Mouse (Mus musculus) limb, embryonic 13.5 days (tissue): ENCODE data around the gene Tmem101. TPM values are rescaled to one million over a fixed set of nuclear protein-coding genes. Genes with fewer than 3 reads are reported as not detected.
"Not testable (repeated sequence)": the region's sequence is repeated elsewhere in the genome, so short reads cannot be mapped to it uniquely, and the experiment has no call there.

Source experiments
- ATAC-seq: fragments of 200-750 bp; cut with Nextera tagmentation; 2 replicates; pipeline ENCODE4 v1.8.0; 2017; ENCODE audit warnings: low read depth, moderate number of reproducible peaks, moderate TSS enrichment; ENCODE audit not compliant: low FRiP score
- H3K27ac ChIP-seq: fragments of 300-500 bp; sonication (generic); 2 replicates; pipeline ENCODE4 v1.5.1; 2015; ENCODE audit warnings: inconsistent platforms, mild to moderate bottlenecking, moderate library complexity
- H3K27me3 ChIP-seq: fragments of 300-500 bp; sonication (generic); 2 replicates; pipeline ENCODE4 v1.6.1; 2015; ENCODE audit warnings: mild to moderate bottlenecking, inconsistent platforms
- H3K36me3 ChIP-seq: fragments of 300-500 bp; sonication (generic); 2 replicates; pipeline ENCODE4 v1.6.1; 2015; ENCODE audit warnings: inconsistent platforms, mild to moderate bottlenecking, moderate library complexity
- H3K4me1 ChIP-seq: fragments of 300-500 bp; sonication (generic); 2 replicates; pipeline ENCODE4 v1.6.1; 2015; ENCODE audit warnings: inconsistent platforms
- H3K4me2 ChIP-seq: fragments of 300-500 bp; sonication (generic); replicated peaks from 2 replicates; pipeline ENCODE4 v1.6.1; 2015; ENCODE audit warnings: inconsistent platforms, mild to moderate bottlenecking, moderate library complexity
- H3K4me3 ChIP-seq: fragments of 300-500 bp; sonication (generic); 2 replicates; pipeline ENCODE4 v1.5.1; 2015; ENCODE audit warnings: moderate library complexity, mild to moderate bottlenecking, inconsistent platforms
- H3K9ac ChIP-seq: fragments of 300-500 bp; sonication (generic); 2 replicates; pipeline ENCODE4 v1.6.1; 2015; ENCODE audit warnings: mild to moderate bottlenecking, inconsistent platforms
- H3K9me3 ChIP-seq: fragments of 300-500 bp; sonication (generic); 2 replicates; pipeline ENCODE4 v1.6.1; 2016; ENCODE audit warnings: inconsistent platforms
- WGBS: fragments of 180-500 bp; shearing (Covaris S2); methylation state at CpG from one replicate; pipeline ENCODE4 v1.1.7; 2015; 5-methylcytosine and 5-hydroxymethylcytosine counted together
- polyA plus RNA-seq: library from polyadenylated mRNA; unstranded; fragments of >200 nt; fragmentation: Nextera tagmentation; extraction: Ambion mirVana; gene quantifications from 2 replicates; pipeline ENCODE4 v1.2.1, GENCODE M21; 2015

Gene Tmem101
- polyA plus RNA-seq, 1 experiment from 2014 or later: 46.1 TPM

DNA sequence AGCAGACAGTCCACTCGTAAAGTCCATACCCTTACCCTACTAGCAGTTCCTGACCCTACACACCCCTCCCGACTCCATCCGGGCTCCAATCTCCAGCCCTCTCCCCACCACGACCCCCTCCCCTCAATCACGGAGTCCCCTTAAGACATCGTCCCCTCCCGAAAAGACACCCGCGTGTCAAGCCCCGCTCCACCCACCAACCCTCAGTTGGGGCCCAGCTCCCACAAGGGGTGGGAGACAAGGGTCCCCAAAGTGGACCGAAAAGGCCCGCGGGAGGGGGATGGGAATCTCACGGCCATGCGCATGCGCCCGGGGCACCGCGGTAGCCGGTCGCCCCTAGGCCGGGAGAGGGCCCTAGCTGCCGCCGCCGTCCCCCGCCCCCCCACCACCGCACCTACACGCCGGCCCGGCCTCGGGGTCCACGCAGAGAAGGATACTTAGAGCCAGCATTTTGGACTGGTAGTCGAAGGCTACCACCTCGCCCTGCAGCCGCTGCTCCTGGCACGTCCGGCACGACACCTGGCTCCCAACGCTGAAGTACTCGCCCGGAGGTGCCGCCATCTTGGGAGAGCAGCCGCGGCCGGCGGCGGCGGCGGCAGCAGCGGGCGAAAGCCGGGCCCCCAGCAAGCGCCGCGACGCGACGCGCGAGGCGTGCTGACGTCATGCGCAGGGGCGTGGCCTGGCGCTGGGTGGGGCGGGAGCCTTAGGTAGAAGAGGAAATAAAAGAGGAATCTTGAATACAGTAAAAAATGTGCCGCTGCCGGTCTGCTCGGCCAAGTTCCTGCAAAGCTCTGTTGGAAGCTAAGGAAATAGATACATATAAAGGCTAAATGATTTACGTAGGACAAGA is 28.7 kb upstream of the Tmem101 start, which contains the start of gene Lsm12:
TSS of gene Lsm12 (minus strand) at position 651 of the 850 bp plus-strand sequence.
- ATAC-seq: peak; percentile 85
- WGBS: under 1% methylated on average over 70 of the region's 70 CpGs
- peaks cover 28% of the 10 kb centered on the region for H3K36me3 ChIP-seq

DNA sequence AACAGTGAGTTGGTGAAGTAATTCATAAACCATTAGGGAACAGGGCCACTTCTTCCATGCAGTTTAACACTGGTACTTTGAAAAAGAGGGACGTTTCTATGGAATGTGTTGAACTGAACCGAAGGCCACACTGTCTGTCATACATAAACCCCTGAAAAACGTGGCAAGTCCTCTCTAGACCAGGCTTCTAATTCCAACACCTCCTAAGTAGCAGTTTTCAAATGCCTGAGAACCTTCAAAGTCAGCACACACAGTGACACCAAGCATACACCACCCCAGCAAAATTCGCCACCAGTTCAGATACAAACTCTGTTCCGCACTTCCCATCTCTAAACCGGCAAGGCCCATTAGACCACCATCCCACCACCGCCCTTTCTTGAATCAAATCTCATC is 28.0 kb upstream of the Tmem101 start:
- 3% methylated on average over 7 of the region's 7 CpGs for WGBS
- Histone ChIP-seq H3K36me3 (peaks cover 34% of the 10 kb centered on the region), H3K4me2 (peak overlapping the region; percentile 76), H3K4me3 (peak overlapping the region; percentile 92), H3K9me3 (no peaks in the 10 kb centered on the region), H3K27me3 (no peaks in the 10 kb centered on the region), H3K27ac (peak overlapping the region; percentile 93), H3K4me1 (peaks cover 25% of the 10 kb centered on the region), H3K9ac (peak overlapping the region; percentile 91)
- no peak for ATAC-seq

More for the DNA sequence above, 28.7 kb upstream of the Tmem101 start, which contains the start of gene Lsm12:
- H3K4me1 ChIP-seq: peaks cover 23% of the 10 kb centered on the region
- H3K27me3 ChIP-seq: no peaks in the 10 kb centered on the region
- H3K4me3 ChIP-seq: peak within 1 kb of the TSS; percentile 92
- H3K27ac ChIP-seq: peak within 1 kb of the TSS; percentile 93
- peak within 1 kb of the TSS; percentile 76 for H3K4me2 ChIP-seq
- H3K9me3 ChIP-seq: no peaks in the 10 kb centered on the region
- peak within 1 kb of the TSS; percentile 91 for H3K9ac ChIP-seq

DNA sequence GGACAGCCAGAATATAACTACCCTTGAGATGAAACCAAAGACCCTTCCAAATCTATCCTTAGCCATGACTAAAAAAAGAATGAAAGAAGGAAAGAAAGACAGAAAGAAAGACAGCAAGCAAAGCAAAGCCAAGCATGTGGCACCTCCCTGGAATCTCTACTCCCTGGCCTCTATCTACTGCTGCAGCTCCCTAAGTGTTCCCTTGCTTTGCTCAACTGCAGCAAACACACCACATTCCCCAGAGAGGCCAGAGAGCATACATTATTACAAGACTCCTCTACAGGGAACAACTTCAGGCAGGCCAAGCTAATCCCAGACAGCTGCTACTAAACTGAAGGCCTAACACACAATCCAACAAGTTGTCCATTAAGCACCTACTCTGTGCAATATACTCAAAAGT is 23.6 kb upstream of the Tmem101 start:
- Histone ChIP-seq H3K27ac (no peak overlapping the region), H3K36me3 (peaks cover 70% of the 10 kb centered on the region)

DNA sequence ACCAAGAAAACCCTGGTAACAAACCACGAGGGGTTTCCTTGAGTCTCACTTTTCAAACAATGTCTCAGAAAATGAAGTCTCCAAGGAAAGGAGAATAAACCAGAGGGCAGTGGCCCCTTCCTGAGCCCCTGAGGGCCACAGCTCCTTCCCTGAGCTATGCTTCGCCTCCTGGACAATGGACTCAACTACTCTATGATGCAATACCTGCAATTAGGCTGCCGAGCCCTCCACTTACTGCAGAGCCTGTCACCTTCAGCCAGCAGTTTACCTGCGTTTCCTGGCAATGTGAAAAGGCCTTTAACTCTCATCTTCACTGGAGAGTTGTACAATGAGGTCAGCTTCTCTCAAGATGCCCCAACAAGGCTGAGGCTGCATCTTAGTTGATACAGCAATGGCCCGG is 12.5 kb upstream of the Tmem101 start:
- H3K36me3 ChIP-seq: peaks cover 70% of the 10 kb centered on the region
- H3K9ac ChIP-seq: no peak overlapping the region
- H3K27me3 ChIP-seq: no peaks in the 10 kb centered on the region
- 92% methylated on average over 5 of the region's 5 CpGs for WGBS
- no peak overlapping the region for H3K27ac ChIP-seq
- H3K4me1 ChIP-seq: no peaks in the 10 kb centered on the region
- H3K4me2 ChIP-seq: no peak overlapping the region
- no peak for ATAC-seq
- no peak overlapping the region for H3K4me3 ChIP-seq
- no peaks in the 10 kb centered on the region for H3K9me3 ChIP-seq

More for the DNA sequence above, 23.6 kb upstream of the Tmem101 start:
- no peak overlapping the region for H3K4me3 ChIP-seq
- no peaks in the 10 kb centered on the region for H3K9me3 ChIP-seq
- no peaks in the 10 kb centered on the region for H3K27me3 ChIP-seq
- ATAC-seq: no peak
- no peak overlapping the region for H3K4me2 ChIP-seq
- H3K9ac ChIP-seq: no peak overlapping the region
- peaks cover 23% of the 10 kb centered on the region for H3K4me1 ChIP-seq

DNA sequence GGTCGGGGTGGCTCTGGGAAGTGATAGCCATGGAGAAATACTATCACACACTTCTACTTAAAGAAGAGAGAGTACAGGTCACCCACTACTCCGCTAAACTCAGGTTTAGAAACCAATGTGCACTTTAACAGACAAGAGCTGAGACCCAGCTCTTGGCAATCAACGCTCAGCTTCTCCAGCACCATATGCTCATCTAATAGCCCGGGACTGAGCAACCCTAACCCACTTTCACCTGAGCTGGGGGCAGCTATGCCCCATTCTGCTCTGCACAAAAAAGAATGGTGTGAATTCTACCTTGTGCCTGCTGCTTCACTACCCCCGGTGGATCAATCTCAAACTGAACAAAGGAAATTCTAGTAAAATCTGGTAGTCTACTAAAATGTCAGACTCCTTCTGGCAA is 11.3 kb upstream of the Tmem101 start:
- ATAC-seq: no peak
- no peaks in the 10 kb centered on the region for H3K4me1 ChIP-seq
- WGBS: 87% methylated on average over 5 of the region's 5 CpGs
- no peak overlapping the region for H3K4me2 ChIP-seq
- no peaks in the 10 kb centered on the region for H3K9me3 ChIP-seq
- no peak overlapping the region for H3K4me3 ChIP-seq
- no peaks in the 10 kb centered on the region for H3K27me3 ChIP-seq
- H3K9ac ChIP-seq: no peak overlapping the region
- peaks cover 78% of the 10 kb centered on the region for H3K36me3 ChIP-seq
- H3K27ac ChIP-seq: no peak overlapping the region

DNA sequence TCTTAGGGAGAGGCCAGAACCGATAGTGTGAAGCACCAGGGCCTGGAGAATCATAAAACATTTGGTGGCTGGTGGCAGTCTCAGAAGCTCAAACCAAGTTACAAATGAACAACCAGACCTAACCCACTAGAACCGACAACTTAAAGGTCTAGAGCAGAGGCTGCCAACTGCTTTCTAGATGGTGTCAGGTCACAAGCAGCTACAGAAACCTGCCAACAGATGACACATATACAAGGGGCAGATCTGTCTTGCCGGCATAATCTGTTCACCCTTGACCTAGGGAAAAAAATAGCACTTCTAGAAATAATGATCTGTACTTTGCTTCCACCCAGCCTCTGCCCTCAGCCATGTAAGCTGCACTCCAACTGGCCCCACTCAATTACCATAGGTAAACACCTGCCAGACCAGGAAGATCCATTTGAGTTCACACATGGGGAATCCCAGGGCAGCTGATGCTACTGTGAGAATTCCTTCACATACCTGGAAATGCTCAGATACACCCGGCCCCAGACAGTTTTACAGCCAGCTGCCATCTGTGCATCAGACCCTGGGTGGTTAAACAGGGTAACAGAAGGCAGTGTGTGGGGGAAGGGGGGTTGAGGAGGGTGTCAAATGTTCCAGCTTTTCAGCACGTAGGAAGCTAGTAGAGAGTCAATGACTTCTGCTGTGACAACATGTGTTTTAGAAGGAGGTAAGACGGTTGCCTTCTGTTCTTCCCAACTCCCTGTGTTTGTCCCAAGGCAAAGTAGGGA is 9.9 kb upstream of the Tmem101 start:
- no peak overlapping the region for H3K27ac ChIP-seq
- H3K36me3 ChIP-seq: peaks cover 90% of the 10 kb centered on the region
- WGBS: 21% methylated on average over 6 of the region's 6 CpGs
- no peak for ATAC-seq
- H3K4me3 ChIP-seq: no peak overlapping the region
- no peaks in the 10 kb centered on the region for H3K27me3 ChIP-seq
- no peaks in the 10 kb centered on the region for H3K4me1 ChIP-seq
- H3K9ac ChIP-seq: no peak overlapping the region
- no peaks in the 10 kb centered on the region for H3K9me3 ChIP-seq
- no peak overlapping the region for H3K4me2 ChIP-seq

DNA sequence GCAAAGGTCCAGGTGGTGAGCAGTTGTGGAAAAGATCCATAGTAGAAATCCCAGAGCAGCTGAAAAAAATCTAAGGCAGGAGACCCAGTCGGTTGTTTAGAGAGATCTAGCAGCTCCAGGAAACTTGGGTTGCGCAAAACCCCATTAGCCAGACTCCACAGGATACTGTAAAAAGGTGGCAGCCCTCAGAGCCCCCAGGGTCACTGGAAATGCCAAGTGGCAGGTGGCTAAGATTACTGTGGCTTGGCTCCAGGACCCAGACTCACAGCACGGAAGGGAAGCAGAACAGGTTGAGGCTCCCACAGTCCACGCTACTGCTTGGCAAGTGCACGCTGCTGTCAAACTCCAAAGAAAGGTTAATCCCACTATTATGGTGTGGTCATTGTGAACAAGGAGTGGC is 3.6 kb upstream of the Tmem101 start:
- Histone ChIP-seq H3K4me1 (peaks cover 8% of the 10 kb centered on the region), H3K9me3 (no peaks in the 10 kb centered on the region), H3K36me3 (peaks cover 39% of the 10 kb centered on the region), H3K27me3 (no peaks in the 10 kb centered on the region), H3K4me3 (no peak overlapping the region), H3K27ac (no peak overlapping the region), H3K4me2 (no peak overlapping the region), H3K9ac (no peak overlapping the region)
- WGBS: 75% methylated on average over 5 of the region's 5 CpGs
- no peak for ATAC-seq

DNA sequence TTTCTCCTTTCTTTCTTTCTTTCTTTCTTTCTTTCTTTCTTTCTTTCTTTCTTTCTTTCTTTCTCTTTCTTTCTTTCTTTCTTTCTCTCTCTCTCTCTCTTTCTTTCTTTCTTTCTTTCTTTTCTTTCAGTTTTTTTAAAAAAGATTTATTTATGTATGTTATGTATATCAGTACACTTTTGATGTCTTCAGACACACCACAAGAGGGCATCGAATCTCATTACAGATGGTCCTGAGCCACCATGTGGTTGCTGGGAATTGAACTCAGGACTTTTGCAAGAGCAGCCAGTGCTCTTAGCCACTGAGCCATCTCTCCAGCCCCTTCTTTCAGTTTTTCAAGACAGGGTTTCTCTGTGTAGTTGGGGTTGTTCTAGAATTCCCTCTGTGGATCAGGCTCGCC is 1.8 kb upstream of the Tmem101 start:
- H3K27ac ChIP-seq: not testable (repeated sequence)

DNA sequence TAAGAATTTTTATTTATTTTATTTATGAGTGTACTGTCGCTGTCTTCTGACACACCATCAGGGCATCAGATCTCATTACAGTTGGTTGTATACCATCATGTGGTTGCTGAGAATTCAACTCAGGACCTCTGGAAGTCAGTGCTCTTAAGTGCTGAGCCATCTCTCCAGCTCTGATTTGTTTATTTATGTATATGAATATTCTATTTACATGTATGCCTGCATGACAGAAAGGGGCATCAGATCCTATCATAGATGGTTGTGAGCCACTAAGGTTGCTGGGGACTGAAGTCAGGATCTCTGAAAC is 534 bp upstream of the Tmem101 start:
- WGBS: 7% methylated on average over 1 of the region's 1 CpGs
- Histone ChIP-seq H3K27me3 (no peaks in the 10 kb centered on the region), H3K4me2 (peak overlapping the region; percentile 86), H3K27ac (no peak overlapping the region), H3K4me3 (peak overlapping the region; percentile 67; the same call in 1 of the 2 replicates), H3K36me3 (peaks cover 45% of the 10 kb centered on the region), H3K9ac (no peak overlapping the region), H3K4me1 (peaks cover 8% of the 10 kb centered on the region), H3K9me3 (no peaks in the 10 kb centered on the region)
- no peak for ATAC-seq

More for the DNA sequence above, 1.8 kb upstream of the Tmem101 start:
- H3K36me3 ChIP-seq: peaks cover 43% of the 10 kb centered on the region
- not testable (repeated sequence) for H3K9ac ChIP-seq, H3K27me3 ChIP-seq, H3K4me2 ChIP-seq, H3K9me3 ChIP-seq, H3K4me1 ChIP-seq, ATAC-seq, H3K4me3 ChIP-seq
- 82% methylated on average over 2 of the region's 2 CpGs for WGBS

DNA sequence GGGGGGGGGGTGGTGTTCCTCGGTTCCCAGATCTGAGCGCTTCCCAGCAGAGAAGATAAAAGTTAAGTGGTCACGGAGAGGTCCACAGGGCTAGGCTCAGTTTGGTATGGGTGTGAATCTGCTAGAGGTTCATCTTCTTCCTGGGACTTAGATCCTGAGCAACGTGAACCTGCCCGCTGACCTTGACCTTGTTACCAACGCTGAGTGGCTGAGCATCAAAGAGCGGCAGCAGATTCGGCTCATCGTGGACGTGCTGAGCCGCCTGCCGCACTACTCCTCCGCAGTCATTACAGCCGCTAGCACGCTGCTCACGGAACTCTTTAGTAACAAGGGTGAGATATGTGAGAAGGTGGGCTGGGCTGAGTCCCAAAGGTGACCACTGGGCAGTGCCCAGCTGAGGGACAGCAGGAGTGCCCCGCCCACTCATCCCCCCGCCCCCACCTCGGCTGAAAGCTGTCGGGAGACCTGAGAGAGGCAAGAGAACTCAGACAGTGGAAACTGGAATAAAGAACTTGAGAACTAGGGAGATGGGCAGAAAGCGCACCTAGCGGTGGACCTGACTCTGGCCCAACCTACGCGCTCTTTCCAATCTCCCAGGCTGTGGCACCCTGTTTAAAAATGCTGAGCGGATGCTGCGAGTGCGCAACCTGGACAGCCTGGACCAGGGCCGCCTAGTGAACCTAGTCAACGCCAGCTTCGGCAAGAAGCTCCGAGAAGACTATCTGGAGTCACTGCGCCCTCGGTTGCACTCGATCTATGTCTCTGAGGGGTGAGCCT is 8.8 kb downstream of the Tmem101 start:
- ATAC-seq: no peak
- Histone ChIP-seq H3K9ac (0 out of 2 replicates have a peak overlapping the region, but pooled peaks have one; percentile 48), H3K9me3 (no peaks in the 10 kb centered on the region), H3K4me3 (peak overlapping the region; percentile 26), H3K4me2 (peak overlapping the region; percentile 47), H3K27me3 (peaks cover 77% of the 10 kb centered on the region), H3K4me1 (peaks cover 26% of the 10 kb centered on the region), H3K36me3 (peaks cover 6% of the 10 kb centered on the region), H3K27ac (no peak overlapping the region)
- 13% methylated on average over 34 of the region's 34 CpGs for WGBS

DNA sequence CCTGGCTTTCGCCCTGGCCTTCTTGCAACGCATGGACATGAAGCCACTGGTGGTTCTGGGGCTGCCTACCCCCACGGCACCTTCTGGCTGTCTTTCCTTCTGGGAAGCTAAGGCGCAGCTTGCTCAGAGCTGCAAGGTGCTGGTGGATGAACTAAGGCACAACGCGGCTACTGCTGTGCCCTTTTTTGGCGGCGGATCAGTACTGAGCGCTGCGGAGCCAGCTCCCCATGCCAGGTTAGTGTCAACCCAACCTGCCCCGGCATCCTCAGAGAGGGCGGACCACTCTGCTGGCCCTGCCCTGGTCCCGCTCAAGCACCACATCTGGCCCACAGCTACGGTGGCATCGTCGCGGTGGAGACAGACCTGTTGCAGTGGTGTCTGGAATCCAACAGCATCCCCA is 9.7 kb downstream of the Tmem101 start:
- no peak for ATAC-seq
- Histone ChIP-seq H3K9me3 (no peaks in the 10 kb centered on the region), H3K36me3 (no peaks in the 10 kb centered on the region), H3K4me3 (peak overlapping the region; percentile 40; the same call in 1 of the 2 replicates), H3K9ac (no peak overlapping the region), H3K4me2 (0 out of 2 replicates have a peak overlapping the region, but pooled peaks have one; percentile 66), H3K4me1 (peaks cover 26% of the 10 kb centered on the region), H3K27me3 (peaks cover 78% of the 10 kb centered on the region), H3K27ac (no peak overlapping the region)
- WGBS: 9% methylated on average over 17 of the region's 17 CpGs

DNA sequence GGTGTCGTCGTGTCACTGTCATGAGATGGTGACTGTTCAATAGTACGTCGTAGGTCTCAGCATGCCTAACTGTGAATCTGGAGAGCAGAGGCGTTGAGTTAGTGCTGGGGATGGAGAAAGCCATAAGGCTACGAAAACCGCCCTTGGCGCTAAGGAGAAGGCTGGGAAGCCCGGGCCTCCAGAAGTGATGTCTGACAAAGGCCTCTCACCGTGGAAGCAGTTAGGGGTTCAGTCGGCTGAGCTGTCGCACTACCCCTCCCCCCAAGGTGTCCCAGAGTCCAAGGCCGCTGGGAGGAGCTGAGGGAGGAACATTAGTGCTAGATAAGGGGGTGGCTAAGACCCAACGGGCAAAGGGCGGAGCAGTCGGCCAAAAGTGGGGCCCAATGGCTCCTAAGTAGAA is 10.2 kb downstream of the Tmem101 start:
- 5% methylated on average over 16 of the region's 16 CpGs for WGBS
- Histone ChIP-seq H3K4me3 (peak overlapping the region; percentile 40), H3K27me3 (peaks cover 78% of the 10 kb centered on the region), H3K4me2 (peak overlapping the region; percentile 66), H3K4me1 (peaks cover 26% of the 10 kb centered on the region), H3K27ac (no peak overlapping the region), H3K9ac (no peak overlapping the region), H3K9me3 (no peaks in the 10 kb centered on the region), H3K36me3 (no peaks in the 10 kb centered on the region)
- ATAC-seq: no peak
